Mouse (Mus musculus): ENCODE data around the gene Inhbc. TPM values are rescaled to one million over a fixed set of nuclear protein-coding genes. Genes with fewer than 3 reads are reported as not detected.

Inhbc gene
- total and polyA plus RNA-seq, 3 experiments, result 0.20 to 0.38 TPM; not detected in 1

DNA sequence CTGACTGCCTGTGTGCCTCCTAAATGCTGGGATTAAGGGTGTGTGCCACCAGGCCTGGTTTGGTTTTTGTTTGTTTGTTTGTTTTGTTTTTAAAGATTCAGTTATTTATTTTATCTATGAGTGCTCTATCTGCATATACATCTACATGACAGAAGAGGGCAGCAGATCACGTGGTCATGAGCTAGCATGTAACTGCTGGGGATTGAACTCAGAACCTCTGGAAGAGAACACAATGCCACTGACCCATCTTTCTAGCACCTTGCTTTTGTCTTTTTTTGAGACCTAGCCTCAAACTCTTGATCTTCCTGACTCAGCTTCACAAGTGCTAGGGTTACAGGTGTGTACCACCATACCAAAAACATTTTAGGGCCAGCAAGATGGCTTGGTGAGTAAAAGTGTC is 35.0 kb downstream of the Inhbc start:
- Histone ChIP-seq H3K9me3 (replicated peaks; ENCODE audit: low read length) (no peaks in the 10 kb centered on the region), H3K27me3 (replicated peaks) (peaks cover 14% of the 10 kb centered on the region), H3K27ac (ENCODE audit: insufficient read depth, low read depth) (no peak overlapping the region), H3K4me3 (replicated peaks in 1 of 3; ENCODE audit: low read depth in 2 of 3, low read length in 2 of 3, poor library complexity in 1 of 3) (no peak overlapping the region), H3K4me2 (ENCODE audit: insufficient read depth, low read depth, poor library complexity, severe bottlenecking) (no peak overlapping the region), H3K79me2 (replicated peaks; ENCODE audit: control insufficient read depth, extremely low read depth, insufficient read depth, poor library complexity, severe bottlenecking) (no peaks in the 10 kb centered on the region), H3K4me1 (ENCODE audit: control insufficient read depth in 1 of 2, insufficient read depth in 2 of 2) (peaks cover 0 to 9% of the 10 kb centered on the region in 2 experiments; a peak in 2 of 4 replicates), H3K36me3 (replicated peaks in 1 of 2; ENCODE audit: control insufficient read depth in 1 of 2, insufficient read depth in 1 of 2, low read length in 1 of 2) (peaks cover under 1 to 22% of the 10 kb centered on the region in 2 experiments), H3K9ac (ENCODE audit: insufficient read depth, low read depth) (no peak overlapping the region)
- TF ChIP-seq POLR2AphosphoS2 (IDR thresholded peaks at IDR 0.05; ENCODE audit: low read depth, low read length), result no peak
- TF ChIP-seq USF2 (conservative IDR thresholded peaks at IDR 0.05; ENCODE audit: low read depth, low read length), result 0 out of 2 replicates have a peak, but pooled peaks have one; percentile 9
- TF ChIP-seq HCFC1 (IDR thresholded peaks at IDR 0.05; ENCODE audit: low read depth, low read length), result no peak
- no peak for DNase-seq (ENCODE audit: extremely low read depth)
- dilution Hi-C loops (cut with MboI; ENCODE audit: extremely low pct_ligation_motif_present, extremely low pct_unique_long_range_greater_than_20kb, low sequenced_read_pairs), result no loop called here
- in situ Hi-C loops (cut with MboI; ENCODE audit: low pct_ligation_motif_present, low pct_unique_long_range_greater_than_20kb, low sequenced_read_pairs), result no loop called here

DNA sequence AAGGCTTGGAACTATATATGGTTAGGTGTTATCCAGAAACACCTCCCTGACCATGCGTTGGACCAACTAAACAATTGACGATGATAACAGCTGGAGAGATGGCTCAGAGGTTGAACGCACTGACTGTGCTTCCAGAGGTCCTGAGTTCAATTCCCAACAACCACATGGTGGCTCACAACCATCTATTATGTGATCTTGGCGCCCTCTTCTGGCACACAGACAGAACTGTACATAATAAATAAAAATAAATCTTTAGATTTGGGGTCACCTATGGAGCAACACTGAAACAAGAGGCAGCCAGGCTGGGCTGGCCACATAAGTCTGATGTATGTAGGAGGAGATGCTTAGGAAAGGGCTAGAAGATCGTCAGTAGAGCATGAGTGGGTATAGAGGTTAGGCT is 37.1 kb downstream of the Inhbc start:
- Histone ChIP-seq H3K9me3 (replicated peaks; ENCODE audit: low read length) (no peaks in the 10 kb centered on the region), H3K4me1 (ENCODE audit: control insufficient read depth in 1 of 2, insufficient read depth in 2 of 2) (peaks cover 0 to 5% of the 10 kb centered on the region in 2 experiments; a peak in 1 of 4 replicates), H3K9ac (ENCODE audit: insufficient read depth, low read depth) (no peak overlapping the region), H3K27ac (ENCODE audit: insufficient read depth, low read depth) (no peak overlapping the region), H3K27me3 (replicated peaks) (peaks cover 2% of the 10 kb centered on the region), H3K79me2 (replicated peaks; ENCODE audit: control insufficient read depth, extremely low read depth, insufficient read depth, poor library complexity, severe bottlenecking) (no peaks in the 10 kb centered on the region), H3K36me3 (replicated peaks in 1 of 2; ENCODE audit: control insufficient read depth in 1 of 2, insufficient read depth in 1 of 2, low read length in 1 of 2) (peaks cover 16 to 43% of the 10 kb centered on the region in 2 experiments), H3K4me2 (ENCODE audit: insufficient read depth, low read depth, poor library complexity, severe bottlenecking) (no peak overlapping the region), H3K4me3 (replicated peaks in 1 of 3; ENCODE audit: low read depth in 2 of 3, low read length in 2 of 3, poor library complexity in 1 of 3) (no peak overlapping the region)
- in situ Hi-C loops (cut with MboI; ENCODE audit: low pct_ligation_motif_present, low pct_unique_long_range_greater_than_20kb, low sequenced_read_pairs), result no loop called here
- peak; percentile 68 for TF ChIP-seq MYC (IDR thresholded peaks at IDR 0.05; ENCODE audit: low read depth, low read length)
- peak; percentile 13; the same call in 1 of the 2 replicates for TF ChIP-seq SMC3 (IDR thresholded peaks at IDR 0.05; ENCODE audit: low read depth, low read length)
- peak; percentile 48 for TF ChIP-seq RAD21 (IDR thresholded peaks at IDR 0.05; ENCODE audit: low read depth, low read length)
- TF ChIP-seq NRF1 (IDR thresholded peaks at IDR 0.05; ENCODE audit: low read depth, low read length), result no peak
- peak; percentile 23 to 69; a peak in 2 of 4 replicates for TF ChIP-seq CTCF (conservative IDR thresholded peaks at IDR 0.05 in 1 of 2, IDR thresholded peaks at IDR 0.05 in 1 of 2; ENCODE audit: low read depth in 2 of 2, low read length in 2 of 2)
- dilution Hi-C loops (cut with MboI; ENCODE audit: extremely low pct_ligation_motif_present, extremely low pct_unique_long_range_greater_than_20kb, low sequenced_read_pairs), result no loop called here
- DNase-seq (ENCODE audit: extremely low read depth), result no peak

DNA sequence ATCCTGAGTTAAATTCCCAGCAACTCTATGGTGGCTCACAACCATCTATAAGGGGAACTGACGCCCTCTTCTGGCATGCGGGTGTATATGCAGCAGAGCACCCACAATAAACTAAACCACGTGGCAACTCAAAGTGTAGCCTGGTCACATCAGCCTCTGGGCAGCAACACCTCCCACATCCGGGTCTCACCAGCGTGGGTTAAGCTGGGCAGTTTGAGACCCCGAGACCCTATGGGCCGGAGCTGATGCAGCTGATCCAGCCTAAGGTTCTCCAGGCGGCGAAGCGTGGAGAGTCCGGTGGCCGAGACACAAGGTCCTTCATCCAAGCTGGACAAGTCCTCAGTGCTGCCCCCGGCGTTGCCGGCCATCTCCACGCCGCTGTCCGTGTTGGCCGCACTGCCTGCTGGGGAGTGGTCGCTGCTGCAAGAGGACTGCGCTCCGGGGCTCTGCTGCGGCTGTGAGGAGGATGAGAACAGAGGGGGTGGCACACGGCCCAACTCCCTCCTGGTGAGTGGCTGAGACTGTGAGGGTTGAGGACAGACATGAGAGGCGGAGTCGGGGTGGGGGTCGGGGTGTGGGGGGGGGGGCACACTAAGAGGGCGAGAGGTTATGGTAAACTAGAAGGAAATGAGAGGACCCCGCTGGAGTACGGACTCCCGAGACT is 37.9 kb downstream of the Inhbc start:
- in situ Hi-C loops (cut with MboI; ENCODE audit: low pct_ligation_motif_present, low pct_unique_long_range_greater_than_20kb, low sequenced_read_pairs) (no loop called here), dilution Hi-C loops (cut with MboI; ENCODE audit: extremely low pct_ligation_motif_present, extremely low pct_unique_long_range_greater_than_20kb, low sequenced_read_pairs) (no loop called here)
- H3K79me2 ChIP-seq (replicated peaks; ENCODE audit: control insufficient read depth, extremely low read depth, insufficient read depth, poor library complexity, severe bottlenecking), result no peaks in the 10 kb centered on the region
- H3K9ac ChIP-seq (ENCODE audit: insufficient read depth, low read depth), result no peak overlapping the region
- H3K27me3 ChIP-seq (replicated peaks), result no peaks in the 10 kb centered on the region
- no peak overlapping the region for H3K27ac ChIP-seq (ENCODE audit: insufficient read depth, low read depth)
- no peaks in the 10 kb centered on the region for H3K9me3 ChIP-seq (replicated peaks; ENCODE audit: low read length)
- peaks cover 21 to 51% of the 10 kb centered on the region in 2 experiments for H3K36me3 ChIP-seq (replicated peaks in 1 of 2; ENCODE audit: control insufficient read depth in 1 of 2, insufficient read depth in 1 of 2, low read length in 1 of 2)
- H3K4me3 ChIP-seq (replicated peaks in 1 of 3; ENCODE audit: low read depth in 2 of 3, low read length in 2 of 3, poor library complexity in 1 of 3), result no peak overlapping the region
- H3K4me1 ChIP-seq (ENCODE audit: control insufficient read depth in 1 of 2, insufficient read depth in 2 of 2), result peaks cover 0 to 5% of the 10 kb centered on the region in 2 experiments; a peak in 1 of 4 replicates
- H3K4me2 ChIP-seq (ENCODE audit: insufficient read depth, low read depth, poor library complexity, severe bottlenecking), result no peak overlapping the region
- TF ChIP-seq CTCF (conservative IDR thresholded peaks at IDR 0.05 in 1 of 2, IDR thresholded peaks at IDR 0.05 in 1 of 2; ENCODE audit: low read depth in 2 of 2, low read length in 2 of 2), result peak in 1 of 2 experiments; percentile 28; a peak in 1 of 4 replicates
- no peak for TF ChIP-seq MXI1 (IDR thresholded peaks at IDR 0.05; ENCODE audit: low read depth, low read length)
- TF ChIP-seq IRF4 (IDR thresholded peaks at IDR 0.05; ENCODE audit: low read depth, low read length), result no peak
- TF ChIP-seq USF1 (IDR thresholded peaks at IDR 0.05; ENCODE audit: low read depth, low read length), result no peak
- TF ChIP-seq CHD1 (IDR thresholded peaks at IDR 0.05; ENCODE audit: low read depth, low read length), result no peak
- no peak for DNase-seq (ENCODE audit: extremely low read depth)
